Mouse (Mus musculus) heart, embryonic 12.5 days (tissue): Measurements from ENCODE around the gene Zic2. TPM values are rescaled to one million over a fixed set of nuclear protein-coding genes. Genes with fewer than 3 reads are reported as not detected.

ENCODE experiments used
- ATAC-seq: fragments of 200-750 bp; cut with Nextera tagmentation; 2 replicates; pipeline ENCODE4 v1.8.0; 2017; ENCODE audit warnings: moderate TSS enrichment, moderate library complexity; ENCODE audit not compliant: insufficient number of reproducible peaks, low FRiP score
- H3K27ac ChIP-seq: fragments of 300-500 bp; sonication (generic); 2 replicates; pipeline ENCODE4 v1.5.1; 2016; ENCODE audit warnings: mild to moderate bottlenecking, moderate library complexity; ENCODE audit not compliant: poor library complexity, severe bottlenecking
- H3K27me3 ChIP-seq: fragments of 300-500 bp; sonication (generic); replicated peaks from 2 replicates; pipeline ENCODE4 v1.6.1; 2016; ENCODE audit warnings: mild to moderate bottlenecking, moderate library complexity
- H3K36me3 ChIP-seq: fragments of 300-500 bp; sonication (generic); 2 replicates; pipeline ENCODE4 v1.6.1; 2016; ENCODE audit warnings: mild to moderate bottlenecking, moderate library complexity
- H3K4me1 ChIP-seq: fragments of 300-500 bp; sonication (generic); replicated peaks from 2 replicates; pipeline ENCODE4 v1.6.1; 2016; ENCODE audit warnings: mild to moderate bottlenecking
- H3K4me2 ChIP-seq: fragments of 300-500 bp; sonication (generic); 2 replicates; pipeline ENCODE4 v1.6.1; 2016; ENCODE audit warnings: mild to moderate bottlenecking, moderate library complexity
- H3K4me3 ChIP-seq: fragments of 300-500 bp; sonication (generic); 2 replicates; pipeline ENCODE4 v1.5.1; 2016; ENCODE audit warnings: mild to moderate bottlenecking
- H3K9ac ChIP-seq: fragments of 300-500 bp; sonication (generic); 2 replicates; pipeline ENCODE4 v1.6.1; 2016; ENCODE audit warnings: mild to moderate bottlenecking, moderate library complexity
- H3K9me3 ChIP-seq: fragments of 300-500 bp; sonication (generic); replicated peaks from 2 replicates; pipeline ENCODE4 v1.6.1; 2016; ENCODE audit warnings: mild to moderate bottlenecking, moderate library complexity
- WGBS: fragments of 180-500 bp; shearing (Covaris S2); methylation state at CpG from one replicate; pipeline ENCODE4 v1.1.7; 2016; 5-methylcytosine and 5-hydroxymethylcytosine counted together
- polyA plus RNA-seq: library from polyadenylated mRNA; unstranded; fragments of >200 nt; fragmentation: Nextera tagmentation; extraction: Ambion mirVana; gene quantifications from 2 replicates; pipeline ENCODE4 v1.2.1, GENCODE M21; 2016

The Zic2 gene
- not detected in 2 replicates for polyA plus RNA-seq

DNA sequence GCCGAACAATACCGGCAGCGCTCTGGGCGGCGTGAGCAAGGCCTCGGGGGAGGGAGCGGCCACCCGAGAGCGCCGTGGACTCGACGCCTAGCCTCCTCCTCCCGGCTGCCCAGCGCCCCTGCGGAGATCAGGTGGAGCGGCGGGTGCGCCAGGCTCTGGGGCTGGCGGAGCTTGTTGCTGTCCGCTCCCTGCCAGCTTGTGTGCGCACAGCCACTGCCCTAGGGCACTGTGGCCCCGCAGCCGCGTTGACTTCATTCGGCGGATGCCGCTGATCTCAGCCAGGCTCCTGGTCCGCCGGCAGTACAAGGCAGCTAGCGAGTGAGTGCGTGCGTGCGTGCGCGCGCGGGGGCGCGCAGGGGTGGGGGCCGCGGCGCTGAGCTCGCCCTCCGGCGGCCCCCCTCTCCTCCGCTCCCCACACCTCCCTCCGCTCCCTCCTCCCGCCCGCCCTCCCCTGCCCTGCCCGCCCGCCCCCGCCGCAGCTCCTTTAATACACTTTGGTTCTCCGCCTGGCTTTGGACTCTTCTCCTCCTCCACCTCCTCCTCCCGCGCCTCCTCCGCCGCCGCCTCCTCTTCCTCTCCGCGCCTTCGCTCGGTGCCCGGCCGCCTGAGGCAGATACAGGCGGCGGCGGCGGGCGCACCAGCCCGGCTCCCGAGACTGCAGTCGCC lies at the start of gene Zic2:
Gene Zic2 (plus strand): TSS at position 545 of the 666 bp plus-strand sequence.
- Histone ChIP-seq H3K27ac (no peak within 1 kb of the TSS), H3K9ac (peak within 1 kb of the TSS; percentile 35; the same call in 1 of the 2 replicates), H3K4me1 (peaks cover 33% of the 10 kb centered on the region), H3K4me3 (peak within 1 kb of the TSS; percentile 54), H3K27me3 (peaks cover 80% of the 10 kb centered on the region), H3K36me3 (no peaks in the 10 kb centered on the region), H3K4me2 (peak within 1 kb of the TSS; percentile 85), H3K9me3 (no peaks in the 10 kb centered on the region)
- WGBS: under 1% methylated on average over 47 of the region's 73 CpGs
- ATAC-seq: peak; percentile 40; the same call in 1 of the 2 replicates

DNA sequence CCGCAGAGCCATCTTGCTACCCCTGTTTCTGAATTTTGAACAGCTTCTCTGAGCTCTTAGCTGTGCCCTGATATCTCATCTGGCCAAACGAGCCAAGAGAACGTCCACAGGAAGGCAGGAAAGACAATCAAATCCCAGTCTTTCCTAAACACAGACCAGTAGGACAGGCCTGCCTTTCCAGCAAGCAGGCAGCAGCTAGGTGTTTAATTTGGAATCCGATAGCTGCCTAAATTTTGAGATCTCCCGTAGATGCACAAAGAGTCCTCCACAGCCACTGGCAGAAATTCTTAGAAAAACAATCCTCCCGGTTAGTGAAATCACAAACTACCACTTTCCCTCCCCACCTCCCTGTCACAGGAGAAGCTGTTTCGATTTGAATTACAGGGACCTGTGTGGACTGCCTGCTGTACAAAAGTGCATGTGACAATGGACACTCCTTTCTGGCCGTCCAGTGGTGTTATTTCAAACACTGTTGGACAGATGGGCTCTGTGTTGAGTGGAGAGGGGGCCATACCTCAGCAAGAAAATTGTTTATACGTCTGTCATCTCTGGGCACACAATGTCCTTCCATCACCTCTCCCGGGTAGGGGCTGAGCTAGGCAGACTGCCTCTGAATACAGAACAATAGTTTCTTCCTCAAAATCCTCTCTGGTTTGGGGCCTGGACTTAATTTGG lies 48.6 kb upstream of the Zic2 start:
- H3K27me3 ChIP-seq: peaks cover 7% of the 10 kb centered on the region; the same call in 1 of the 2 replicates
- no peaks in the 10 kb centered on the region for H3K9me3 ChIP-seq
- WGBS: 58% methylated on average over 10 of the region's 10 CpGs
- no peak overlapping the region for H3K27ac ChIP-seq
- no peaks in the 10 kb centered on the region for H3K4me1 ChIP-seq
- H3K36me3 ChIP-seq: no peaks in the 10 kb centered on the region
- H3K4me3 ChIP-seq: no peak overlapping the region
- ATAC-seq: no peak
- no peak overlapping the region for H3K4me2 ChIP-seq
- no peak overlapping the region for H3K9ac ChIP-seq

DNA sequence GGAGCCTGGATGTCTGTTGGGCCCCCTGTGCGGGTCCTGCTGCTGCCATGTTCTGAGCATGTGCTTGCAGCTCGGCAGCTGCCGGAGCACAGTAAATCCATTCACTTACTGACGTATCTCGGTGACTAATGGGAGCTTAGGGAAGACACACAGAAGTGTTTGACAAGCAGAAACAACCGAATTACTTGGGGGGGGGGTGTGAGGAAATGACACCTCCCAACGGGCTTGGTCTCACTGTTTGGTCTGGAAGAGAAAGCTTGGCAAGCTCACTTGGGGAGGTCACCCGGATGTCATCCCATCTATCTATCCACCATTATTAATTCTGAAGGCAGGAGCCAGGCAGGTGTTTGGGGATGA lies 48.1 kb upstream of the Zic2 start:
- Histone ChIP-seq H3K4me1 (no peaks in the 10 kb centered on the region), H3K9ac (no peak overlapping the region), H3K27ac (no peak overlapping the region), H3K9me3 (no peaks in the 10 kb centered on the region), H3K4me3 (no peak overlapping the region), H3K36me3 (no peaks in the 10 kb centered on the region), H3K4me2 (no peak overlapping the region), H3K27me3 (peaks cover 5% of the 10 kb centered on the region; the same call in 1 of the 2 replicates)
- WGBS: 67% methylated on average over 8 of the region's 8 CpGs
- no peak for ATAC-seq

DNA sequence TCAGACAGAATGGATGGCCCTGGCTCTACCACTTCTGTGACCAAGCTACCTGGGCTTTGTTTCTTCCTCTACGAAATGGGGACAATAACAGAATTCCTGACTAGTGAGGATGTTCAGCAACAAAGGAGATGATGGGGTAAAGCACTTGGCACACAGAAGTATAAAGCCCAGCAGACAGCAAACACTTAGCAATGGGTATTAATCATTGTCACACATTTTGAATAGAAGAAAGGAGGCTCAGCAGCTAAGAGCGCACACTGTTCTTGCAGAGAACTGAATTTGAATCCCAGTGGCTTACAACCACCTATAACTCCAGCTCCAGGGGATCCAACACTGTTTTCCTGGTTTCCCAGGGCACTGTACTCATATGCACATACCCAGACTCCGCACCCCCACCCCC lies 47.6 kb upstream of the Zic2 start:
- no peak overlapping the region for H3K27ac ChIP-seq
- H3K9me3 ChIP-seq: no peaks in the 10 kb centered on the region
- WGBS: 79% methylated on average over 3 of the region's 3 CpGs
- H3K4me1 ChIP-seq: no peaks in the 10 kb centered on the region
- H3K9ac ChIP-seq: no peak overlapping the region
- ATAC-seq: no peak
- H3K36me3 ChIP-seq: no peaks in the 10 kb centered on the region
- no peak overlapping the region for H3K4me3 ChIP-seq
- peaks cover 5% of the 10 kb centered on the region; the same call in 1 of the 2 replicates for H3K27me3 ChIP-seq
- H3K4me2 ChIP-seq: no peak overlapping the region

DNA sequence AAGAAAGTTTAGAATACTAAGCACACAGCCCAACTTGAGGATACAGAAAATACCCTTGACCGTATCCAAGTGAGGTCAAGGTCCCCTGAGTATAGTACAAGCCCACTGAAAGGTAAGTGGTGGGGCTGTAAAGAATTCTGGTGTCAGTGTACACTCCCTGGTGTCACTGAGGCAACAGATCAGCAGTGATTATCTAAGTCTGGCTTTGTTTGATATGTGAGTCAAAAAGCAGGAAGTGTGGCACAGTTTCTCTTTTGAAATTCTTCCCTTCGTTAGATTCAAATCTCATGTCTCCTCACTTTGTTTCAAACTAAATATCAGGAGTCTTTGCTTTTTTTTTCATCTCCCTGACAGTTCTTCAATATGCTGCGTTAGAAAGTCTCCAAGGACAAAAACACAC lies 42.7 kb upstream of the Zic2 start:
- WGBS: 60% methylated on average over 3 of the region's 3 CpGs
- H3K4me1 ChIP-seq: no peaks in the 10 kb centered on the region

DNA sequence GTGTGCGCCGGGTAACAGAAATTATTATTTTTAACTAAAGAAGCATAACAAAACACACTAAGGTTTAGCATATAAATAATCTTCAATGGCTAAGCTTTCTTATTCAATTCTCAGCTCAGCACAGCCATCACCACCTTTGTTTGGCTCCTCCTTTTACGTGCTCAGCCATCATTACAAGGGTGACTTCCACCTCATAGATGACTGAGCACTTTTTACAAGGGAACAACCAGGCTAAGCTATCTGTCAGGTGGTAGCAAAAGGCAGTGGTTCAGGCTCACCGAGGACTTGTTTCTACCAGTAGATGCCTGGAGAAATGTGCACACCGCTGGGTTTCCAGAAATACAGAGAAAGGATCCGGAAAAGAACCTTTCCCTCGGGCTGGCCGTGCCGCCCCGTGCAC lies 41.2 kb upstream of the Zic2 start:
- H3K4me2 ChIP-seq: no peak overlapping the region

More for the DNA sequence above, 42.7 kb upstream of the Zic2 start:
- Histone ChIP-seq H3K4me3 (no peak overlapping the region), H3K36me3 (no peaks in the 10 kb centered on the region), H3K9me3 (no peaks in the 10 kb centered on the region), H3K27ac (no peak overlapping the region), H3K4me2 (no peak overlapping the region), H3K9ac (no peak overlapping the region), H3K27me3 (0 out of 2 replicates have a peak, but pooled peaks cover 4% of the 10 kb centered on the region)
- no peak for ATAC-seq

DNA sequence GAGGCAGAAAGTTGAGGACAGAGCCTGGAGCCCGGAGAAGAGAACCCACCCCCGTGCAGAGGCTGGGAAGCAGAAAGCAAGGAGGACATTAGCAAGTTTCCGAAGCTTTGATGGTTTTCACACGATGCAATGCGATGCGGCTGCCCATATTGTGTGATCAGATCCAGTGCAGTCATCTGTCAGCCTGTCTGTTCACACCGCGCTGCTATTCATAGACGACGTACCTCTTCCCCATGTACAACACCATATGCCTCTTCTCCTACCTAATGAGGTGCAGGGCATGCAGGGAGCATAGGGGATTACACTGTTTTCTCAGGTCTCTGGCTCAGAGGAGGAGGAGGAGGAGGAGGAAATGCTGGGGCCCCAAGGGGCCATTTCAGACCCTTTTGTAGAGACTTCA lies 38.4 kb upstream of the Zic2 start:
- H3K36me3 ChIP-seq: no peaks in the 10 kb centered on the region
- H3K9ac ChIP-seq: no peak overlapping the region
- no peak overlapping the region for H3K4me2 ChIP-seq
- no peak for ATAC-seq
- no peak overlapping the region for H3K4me3 ChIP-seq
- H3K4me1 ChIP-seq: no peaks in the 10 kb centered on the region
- no peak overlapping the region for H3K27ac ChIP-seq
- peaks cover 9% of the 10 kb centered on the region; the same call in 1 of the 2 replicates for H3K27me3 ChIP-seq
- 54% methylated on average over 10 of the region's 10 CpGs for WGBS
- H3K9me3 ChIP-seq: no peaks in the 10 kb centered on the region

More for the DNA sequence above, 41.2 kb upstream of the Zic2 start:
- ATAC-seq: no peak
- Histone ChIP-seq H3K36me3 (no peaks in the 10 kb centered on the region), H3K9ac (no peak overlapping the region), H3K9me3 (no peaks in the 10 kb centered on the region), H3K4me1 (no peaks in the 10 kb centered on the region), H3K4me3 (no peak overlapping the region), H3K27me3 (0 out of 2 replicates have a peak, but pooled peaks cover 4% of the 10 kb centered on the region), H3K27ac (no peak overlapping the region)
- WGBS: 87% methylated on average over 10 of the region's 10 CpGs

DNA sequence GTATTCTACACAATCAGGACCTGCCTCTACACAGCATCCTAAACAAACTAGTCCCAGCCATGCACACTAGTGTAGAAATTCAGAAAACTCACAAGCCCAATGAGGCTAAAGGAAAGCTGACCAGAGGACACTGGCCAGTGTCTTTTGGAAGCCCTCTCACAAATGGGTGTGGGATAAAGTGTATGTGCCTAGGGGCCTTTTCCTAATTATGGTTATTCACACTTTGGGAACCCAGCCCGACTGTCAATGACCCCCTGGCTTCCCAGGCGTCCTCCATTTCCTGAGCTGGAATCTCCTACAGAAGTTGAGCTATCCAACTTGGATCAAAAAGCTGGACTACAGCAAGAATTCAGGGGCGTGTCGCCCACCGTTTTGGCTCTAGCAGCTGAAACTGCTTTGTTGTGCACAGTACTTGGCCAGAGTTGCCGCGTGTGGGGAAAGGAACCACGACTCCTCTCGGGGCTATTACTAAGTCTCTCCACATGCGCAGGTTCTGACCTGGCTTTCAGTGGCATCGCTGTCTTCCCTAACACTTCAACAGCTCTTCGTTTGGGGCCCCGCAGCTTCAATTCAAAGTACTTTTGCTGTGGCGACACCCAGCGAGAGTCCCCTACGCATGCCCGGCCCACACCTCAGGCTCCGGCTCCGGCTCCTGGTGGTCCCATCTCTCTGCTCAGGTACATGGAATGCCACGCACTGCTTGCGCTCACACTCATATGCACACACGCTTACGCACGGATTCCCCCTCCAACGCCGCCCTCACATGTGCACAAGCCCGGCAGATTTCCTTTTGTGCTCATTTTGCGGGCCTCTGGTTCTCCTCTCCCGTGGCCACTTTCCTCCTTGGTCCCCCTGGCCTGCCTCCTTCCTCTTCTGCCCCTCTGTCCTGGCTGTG lies 25.4 kb upstream of the Zic2 start:
- H3K27me3 ChIP-seq: peaks cover 81% of the 10 kb centered on the region
- no peak overlapping the region for H3K9ac ChIP-seq
- 3% methylated on average over 29 of the region's 29 CpGs for WGBS
- peaks cover 22% of the 10 kb centered on the region for H3K4me1 ChIP-seq
- no peak overlapping the region for H3K27ac ChIP-seq
- peak overlapping the region; percentile 90 for H3K4me2 ChIP-seq
- peak overlapping the region; percentile 49 for H3K4me3 ChIP-seq
- ATAC-seq: no peak
- H3K9me3 ChIP-seq: no peaks in the 10 kb centered on the region
- no peaks in the 10 kb centered on the region for H3K36me3 ChIP-seq

DNA sequence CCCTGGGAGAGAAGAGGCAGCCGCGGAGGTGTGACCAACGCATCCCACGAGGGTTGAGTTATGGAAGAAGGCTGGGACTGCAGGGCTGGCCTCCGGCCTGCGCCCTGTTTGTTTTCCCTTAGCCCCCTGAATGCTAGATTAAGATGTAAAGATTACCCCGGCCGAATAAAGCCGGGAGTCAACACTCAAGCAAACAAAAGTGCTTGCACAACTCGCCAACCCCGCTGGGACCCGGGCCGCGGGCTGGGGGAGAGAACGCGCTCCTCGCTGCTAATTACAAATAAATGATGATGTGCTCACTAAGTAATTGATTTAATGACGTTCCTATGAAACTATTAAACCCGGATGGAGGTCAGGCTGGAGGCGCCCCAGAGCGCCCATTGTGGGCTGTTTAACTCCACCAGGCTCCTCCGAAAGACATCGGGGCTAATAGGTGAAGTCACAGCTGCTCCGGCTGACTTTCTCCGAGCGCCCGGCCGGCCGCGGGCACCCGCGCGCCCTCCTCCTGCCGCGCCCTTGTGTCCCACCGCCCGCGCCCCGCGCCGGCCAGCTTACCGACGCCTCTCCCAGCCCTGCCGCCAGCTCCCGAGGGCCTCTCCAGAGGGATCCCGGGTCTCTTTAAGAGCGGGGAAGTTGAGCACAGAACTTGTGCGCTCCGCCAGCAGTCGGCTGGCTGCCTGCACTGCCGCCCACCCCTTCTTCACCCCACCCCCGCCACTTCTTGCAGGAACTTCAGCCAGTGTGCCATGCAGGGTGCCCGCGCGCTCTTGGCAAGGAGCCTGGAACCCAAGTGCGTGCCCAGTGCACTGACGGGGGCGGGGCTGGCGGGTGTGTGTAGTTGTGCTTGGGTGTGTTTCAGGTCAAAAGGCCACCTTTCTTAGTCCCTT lies 24.5 kb upstream of the Zic2 start, which contains the start of gene Gm5089:
Gene Gm5089 (minus strand): TSS at position 620 of the 887 bp plus-strand sequence.
- peak within 1 kb of the TSS; percentile 90 for H3K4me2 ChIP-seq
- peak; percentile 57 for ATAC-seq

DNA sequence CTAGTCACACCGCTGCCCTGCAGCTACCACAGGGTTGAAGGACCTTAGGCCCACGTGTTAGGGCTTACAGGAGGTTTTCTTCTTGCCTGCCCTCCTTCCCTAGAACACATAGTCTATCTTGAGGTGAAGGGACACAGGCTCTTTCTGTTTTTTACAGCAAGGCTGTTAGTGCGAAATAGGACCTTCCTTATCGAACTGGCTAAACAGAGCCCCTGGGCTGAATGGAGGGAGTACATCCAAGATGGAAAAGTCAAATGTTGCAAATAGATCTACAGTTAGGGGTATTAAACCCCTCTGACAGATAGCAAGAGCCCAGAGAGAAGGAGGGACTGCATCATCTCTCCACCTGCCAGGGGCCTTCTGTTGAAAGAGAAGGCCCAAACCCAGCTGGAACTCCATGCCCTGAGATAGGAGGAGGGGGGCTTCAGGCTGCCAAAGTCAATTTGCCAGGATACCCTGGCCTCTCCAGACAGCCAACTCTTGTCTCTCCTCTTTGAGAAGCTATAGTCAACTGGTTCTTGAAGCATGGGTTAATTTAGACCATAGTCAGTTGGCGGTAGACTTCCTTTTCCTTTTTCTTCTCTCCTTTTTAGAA lies 23.6 kb upstream of the Zic2 start:
- no peak for ATAC-seq
- Histone ChIP-seq H3K27ac (no peak overlapping the region), H3K4me3 (peak overlapping the region; percentile 49; the same call in 1 of the 2 replicates), H3K4me2 (peak overlapping the region; percentile 90; the same call in 1 of the 2 replicates), H3K9me3 (no peaks in the 10 kb centered on the region), H3K9ac (no peak overlapping the region), H3K27me3 (peaks cover 91% of the 10 kb centered on the region), H3K36me3 (no peaks in the 10 kb centered on the region), H3K4me1 (peaks cover 22% of the 10 kb centered on the region)
- 70% methylated on average over 5 of the region's 5 CpGs for WGBS

More for the DNA sequence above, 24.5 kb upstream of the Zic2 start, which contains the start of gene Gm5089:
- no peaks in the 10 kb centered on the region for H3K9me3 ChIP-seq
- peaks cover 22% of the 10 kb centered on the region for H3K4me1 ChIP-seq
- H3K36me3 ChIP-seq: no peaks in the 10 kb centered on the region
- H3K27me3 ChIP-seq: peaks cover 88% of the 10 kb centered on the region
- peak within 1 kb of the TSS; percentile 49 for H3K4me3 ChIP-seq
- peak within 1 kb of the TSS; percentile 58 for H3K9ac ChIP-seq
- H3K27ac ChIP-seq: no peak within 1 kb of the TSS
- under 1% methylated on average over 59 of the region's 59 CpGs for WGBS
